Mouse (Mus musculus): ENCODE results near the gene Scrt2. TPM values are rescaled to one million over a fixed set of nuclear protein-coding genes. Genes with fewer than 3 reads are reported as not detected.
A peak's percentile ranks its signal among the peaks of the same experiment; 100 is the strongest.

Scrt2 gene
- total RNA-seq, 4 experiments from 2014 or later = not detected

DNA sequence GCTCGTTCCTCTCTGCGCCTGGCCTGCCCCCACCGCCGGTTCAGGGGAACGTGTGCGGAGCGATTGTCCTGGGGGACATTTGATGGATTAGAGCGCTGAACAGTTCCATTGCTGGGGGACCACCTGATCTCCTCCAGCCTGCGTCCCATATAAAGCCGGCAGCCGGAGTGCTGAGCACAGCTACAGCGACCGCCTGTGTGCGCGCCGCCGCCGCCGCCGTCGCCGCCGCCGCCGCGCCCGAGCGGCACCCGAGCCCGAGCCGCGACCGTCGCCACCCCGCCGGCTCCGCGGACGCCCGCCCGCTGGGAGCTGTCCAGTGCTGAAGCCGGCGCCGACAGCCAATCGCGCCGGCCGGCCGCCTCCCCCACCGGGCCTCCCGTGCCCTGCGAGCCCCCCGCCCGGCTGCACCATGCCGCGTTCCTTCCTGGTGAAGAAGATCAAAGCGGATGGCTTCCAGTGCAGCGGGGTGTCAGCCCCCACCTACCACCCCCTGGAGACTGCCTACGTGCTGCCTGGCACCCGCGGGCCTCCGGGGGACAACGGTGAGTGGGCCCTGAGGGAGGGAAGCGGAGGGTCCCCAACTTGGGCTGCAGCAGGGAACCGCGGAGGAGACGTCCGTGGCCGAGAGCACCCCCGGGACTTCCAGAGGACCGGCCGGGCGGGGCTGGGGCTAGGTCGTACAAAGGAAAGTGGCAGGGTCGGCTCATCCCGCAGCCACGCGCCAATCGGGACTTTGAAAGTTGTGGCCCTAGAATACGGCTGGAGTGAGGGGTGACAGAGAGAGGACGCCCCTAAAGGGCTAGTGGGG, 516 bp downstream of the Scrt2 start:
- DNase-seq (ENCODE audit: low spot score) = peak; percentile 58

- DNase-seq (ENCODE audit: low spot score) = no peak
Observed at GRCm38 (mm10) chr2:152082456-152083285, 1.3 kb downstream of the Scrt2 start.

- DNase-seq (ENCODE audit: low spot score) = no peak
Observed at GRCm38 (mm10) chr2:152083411-152083810, 2.1 kb downstream of the Scrt2 start.

- DNase-seq (ENCODE audit: low spot score) = no peak
Observed at GRCm38 (mm10) chr2:152084298-152084697, 3.0 kb downstream of the Scrt2 start.

GRCm38 (mm10) chr2:152085414-152085813, 4.1 kb downstream of the Scrt2 start:
- DNase-seq (ENCODE audit: low spot score) = no peak

GRCm38 (mm10) chr2:152086451-152086850, 5.1 kb downstream of the Scrt2 start:
- no peak for DNase-seq (ENCODE audit: low spot score)

- DNase-seq (ENCODE audit: low spot score) = peak; percentile 42
Observed at GRCm38 (mm10) chr2:152087111-152087510, 5.8 kb downstream of the Scrt2 start.

DNA sequence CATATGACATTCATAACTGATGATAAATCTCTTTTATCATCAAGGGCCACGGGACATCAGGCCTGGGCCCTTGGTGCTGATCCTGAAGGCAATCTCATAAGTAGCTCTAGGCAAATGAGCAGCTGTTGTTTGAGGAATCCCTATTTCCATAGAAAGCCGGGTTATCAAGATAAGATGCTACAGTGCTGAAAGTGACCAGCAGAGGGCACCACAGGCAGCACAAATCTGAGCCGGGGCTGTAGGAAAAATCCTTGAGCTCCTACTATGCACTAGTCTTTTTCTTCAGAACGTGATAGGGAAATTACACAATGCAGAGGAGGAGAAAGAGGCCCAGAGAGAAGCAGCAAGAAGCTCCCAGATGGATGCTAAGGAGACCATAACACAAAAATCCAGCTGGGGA, 7.7 kb downstream of the Scrt2 start:
- peak; percentile 39 for DNase-seq (ENCODE audit: low spot score)

DNA sequence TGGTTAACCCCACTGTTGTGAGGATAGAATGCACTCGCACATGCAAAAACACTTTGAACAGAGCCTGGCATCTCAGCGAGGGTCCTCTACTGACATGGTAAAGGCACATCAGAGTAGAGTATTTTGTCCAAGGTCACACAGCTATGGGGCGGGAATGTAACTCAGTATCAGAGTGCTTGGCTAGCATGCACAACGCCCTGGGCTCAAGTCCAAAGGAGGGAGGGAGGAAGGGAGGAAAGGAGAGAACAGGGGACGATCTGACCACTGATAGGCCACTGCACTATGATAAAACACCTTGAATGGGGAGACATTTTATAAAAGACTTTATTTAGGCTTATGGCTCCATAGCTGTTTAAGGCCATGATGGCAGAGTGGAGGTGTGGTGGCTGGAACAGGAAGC, 8.3 kb downstream of the Scrt2 start:
- DNase-seq (ENCODE audit: low spot score) = no peak

GRCm38 (mm10) chr2:152090486-152090885, 9.2 kb downstream of the Scrt2 start:
- DNase-seq (ENCODE audit: low spot score) = no peak

- no peak for DNase-seq (ENCODE audit: low spot score)
Observed at GRCm38 (mm10) chr2:152091342-152092056, 10.2 kb downstream of the Scrt2 start.

DNA sequence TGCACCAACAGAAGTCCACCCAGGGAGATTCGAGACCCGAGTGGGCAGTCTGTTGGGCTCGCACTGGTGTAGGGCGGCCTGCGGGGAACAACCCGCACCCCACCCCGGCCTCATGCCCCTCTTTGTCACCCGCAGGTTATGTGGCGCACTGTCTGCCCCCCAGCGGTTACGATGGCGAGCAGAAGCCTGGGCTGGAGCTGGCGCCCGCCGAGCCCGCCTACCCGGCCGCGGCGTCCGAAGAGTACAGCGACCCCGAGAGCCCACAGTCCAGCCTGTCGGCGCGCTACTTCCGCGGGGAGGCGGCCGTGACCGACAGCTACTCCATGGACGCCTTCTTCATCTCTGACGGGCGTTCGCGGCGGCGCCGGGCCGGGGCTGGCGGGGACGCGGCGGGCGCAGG, 11.6 kb downstream of the Scrt2 start:
- no peak for DNase-seq (ENCODE audit: low spot score)

- DNase-seq (ENCODE audit: low spot score) = no peak
Observed at GRCm38 (mm10) chr2:152093356-152093792, 12.0 kb downstream of the Scrt2 start.

GRCm38 (mm10) chr2:152094856-152095545, 13.7 kb downstream of the Scrt2 start:
- DNase-seq (ENCODE audit: low spot score) = no peak

DNA sequence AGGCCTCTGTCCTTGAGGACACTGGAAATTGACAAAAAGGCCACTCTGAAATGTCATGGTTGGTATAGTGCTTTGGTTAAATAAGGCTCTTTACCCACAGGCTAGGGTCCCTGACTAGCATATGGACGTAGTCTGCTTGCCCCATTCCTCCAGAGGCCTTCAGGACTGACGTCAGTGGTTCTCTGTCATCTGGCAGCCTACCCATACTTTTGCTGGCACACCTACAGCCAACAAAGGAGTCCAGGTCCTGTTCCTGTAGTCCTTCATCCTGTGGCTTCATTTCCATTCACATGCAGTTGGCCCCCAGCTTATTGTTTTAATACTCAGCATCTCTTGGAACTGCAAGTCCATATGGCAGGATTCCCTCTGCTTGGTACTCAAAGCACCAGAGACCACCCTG, 15.6 kb downstream of the Scrt2 start:
- no peak for DNase-seq (ENCODE audit: low spot score)

- no peak for DNase-seq (ENCODE audit: low spot score)
Observed at GRCm38 (mm10) chr2:152097916-152098315, 16.6 kb downstream of the Scrt2 start.

DNA sequence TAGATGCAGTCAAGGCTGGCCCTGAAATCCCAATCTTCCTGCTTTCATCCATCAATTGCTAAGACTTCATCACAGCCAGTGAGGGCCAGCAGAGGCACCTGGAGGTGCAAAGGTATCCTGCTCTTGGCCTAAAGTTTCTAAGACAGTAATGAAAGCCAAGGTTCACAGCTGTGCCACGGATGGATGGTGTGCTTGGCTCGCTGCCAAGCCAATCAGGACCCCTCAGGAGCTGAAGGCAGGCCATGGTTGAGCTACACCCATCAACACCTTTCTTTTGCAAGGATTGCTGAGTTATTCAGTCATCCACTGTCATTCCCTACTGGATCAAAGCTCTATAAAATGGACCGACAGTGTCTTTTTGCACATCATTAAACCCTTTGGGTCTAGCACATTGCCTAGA, 18.2 kb downstream of the Scrt2 start:
- DNase-seq (ENCODE audit: low spot score) = no peak

GRCm38 (mm10) chr2:152101761-152102160, 20.4 kb downstream of the Scrt2 start:
- DNase-seq (ENCODE audit: low spot score) = no peak

DNA sequence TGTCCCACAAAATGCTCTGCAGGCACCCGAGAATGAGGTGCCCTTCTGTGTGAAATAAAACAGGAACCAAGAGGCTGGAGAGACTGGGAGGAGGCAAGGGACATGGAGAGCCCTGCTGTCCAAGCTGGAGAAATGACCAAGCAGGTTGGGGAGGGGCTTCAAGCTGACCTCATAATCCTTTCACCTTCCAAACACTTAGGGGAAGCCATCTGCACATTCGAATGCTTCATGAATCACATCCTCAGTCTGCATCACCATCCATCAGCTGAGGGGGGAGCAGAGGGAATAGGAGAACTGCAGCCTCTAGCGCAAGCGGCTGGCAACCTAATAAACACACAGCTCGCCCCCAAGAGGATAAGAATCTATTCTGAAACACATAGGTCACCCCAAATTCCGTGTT, 21.0 kb downstream of the Scrt2 start:
- no peak for DNase-seq (ENCODE audit: low spot score)

- DNase-seq (ENCODE audit: low spot score) = no peak
Observed at GRCm38 (mm10) chr2:152104711-152105317, 23.5 kb downstream of the Scrt2 start.
